Mouse (Mus musculus) left cerebral cortex, adult 2 months (tissue): ENCODE measurements around the gene Prn. TPM values are rescaled to one million over a fixed set of nuclear protein-coding genes. Genes with fewer than 3 reads are reported as not detected.

Experiments
- DNase-seq, 2 experiments: peaks; one replicate each; pipeline ENCODE4 v3.0.0; 2021 to 2022; ENCODE audit warnings: low spot score in 2 of 2, mixed read lengths in 1 of 2; ENCODE audit errors: extremely low spot score in 1 of 2
- H3K27ac ChIP-seq: fragments of 200-600 bp; 2 replicates; pipeline ENCODE4 v1.8.1; 2022
- H3K4me3 ChIP-seq: fragments of 200-600 bp; 2 replicates; pipeline ENCODE4 v1.8.1; 2022
- CTCF ChIP-seq: fragments of 200-600 bp; IDR thresholded peaks from 2 replicates; pipeline ENCODE4 v1.8.1; 2022; ENCODE audit warnings: antibody characterized with exemption, mild to moderate bottlenecking, moderate library complexity
- intact Hi-C: fragments of 180-260 bp; cut with DNase I; formaldehyde crosslinking; loops from one replicate; pipeline ENCODE4 v1.15.1; 2025
- total RNA-seq, 2 experiments: library from RNA; stranded (reverse); gene quantifications; 2 replicates each; pipeline ENCODE4 v1.2.3; 2021

Prn gene
- total RNA-seq, 2 experiments from 2014 or later, result 0.20 TPM; not detected in 1

- no peak for DNase-seq
- intact Hi-C loops, result no loop called here
- Histone ChIP-seq H3K27ac (no peak overlapping the region), H3K4me3 (no peak overlapping the region)
- TF ChIP-seq CTCF, result no peak
These were observed 94.9 kb downstream of the Prn start for GRCm38 (mm10) chr2:132004495-132005136.

GRCm38 (mm10) chr2:132005445-132005844 is 95.7 kb downstream of the Prn start:
- no peak for TF ChIP-seq CTCF
- H3K27ac ChIP-seq, result no peak overlapping the region; the same call in 1 of the 2 replicates
- intact Hi-C loops, result no loop called here
- H3K4me3 ChIP-seq, result no peak overlapping the region
- DNase-seq, result no peak

Other genes with a start within 250 kb of the Prn start
- gene Erv3, start 50.2 kb upstream of the Prn start, total RNA-seq, result under 1 TPM; 0.09 to 0.19 TPM
- 100 to 1,000 TPM; 748 to 772 TPM for gene Prnp, start within 50 bp of the Prn start, total RNA-seq
- gene Prnd, start 40.9 kb downstream of the Prn start, total RNA-seq, result under 1 TPM in 1 of 2 experiments, not detected in 1; 0.14 TPM
- gene Rassf2, start 120.3 kb downstream of the Prn start, total RNA-seq, result 10 to 100 TPM; 39.2 to 41.2 TPM
- gene Slc23a2, start 235.2 kb downstream of the Prn start, total RNA-seq, result 100 to 1,000 TPM; 142 to 162 TPM